Mouse (Mus musculus) liver, embryonic 12.5 days (tissue): ENCODE measurements around the gene Mfsd10. TPM values are rescaled to one million over a fixed set of nuclear protein-coding genes. Genes with fewer than 3 reads are reported as not detected.

Source experiments
- ATAC-seq: fragments of 200-750 bp; cut with Nextera tagmentation; 2 replicates; pipeline ENCODE4 v1.8.0; 2017; ENCODE audit warnings: moderate number of reproducible peaks, mild to moderate bottlenecking, moderate library complexity
- H3K27ac ChIP-seq: fragments of 300-500 bp; sonication (generic); 2 replicates; pipeline ENCODE4 v1.5.1; 2016; ENCODE audit warnings: mild to moderate bottlenecking
- H3K27me3 ChIP-seq: fragments of 300-500 bp; sonication (generic); replicated peaks from 2 replicates; pipeline ENCODE4 v1.6.1; 2016; ENCODE audit warnings: mild to moderate bottlenecking, moderate library complexity
- H3K36me3 ChIP-seq: fragments of 300-500 bp; sonication (generic); 2 replicates; pipeline ENCODE4 v1.6.1; 2016; ENCODE audit warnings: mild to moderate bottlenecking, moderate library complexity
- H3K4me1 ChIP-seq: fragments of 300-500 bp; sonication (generic); 2 replicates; pipeline ENCODE4 v1.6.1; 2016
- H3K4me2 ChIP-seq: fragments of 300-500 bp; sonication (generic); 2 replicates; pipeline ENCODE4 v1.6.1; 2016; ENCODE audit warnings: mild to moderate bottlenecking, moderate library complexity
- H3K4me3 ChIP-seq: fragments of 300-500 bp; sonication (generic); 2 replicates; pipeline ENCODE4 v1.5.1; 2016; ENCODE audit warnings: mild to moderate bottlenecking, moderate library complexity
- H3K9ac ChIP-seq: fragments of 300-500 bp; sonication (generic); 2 replicates; pipeline ENCODE4 v1.6.1; 2016; ENCODE audit warnings: mild to moderate bottlenecking, moderate library complexity
- H3K9me3 ChIP-seq: fragments of 300-500 bp; sonication (generic); replicated peaks from 2 replicates; pipeline ENCODE4 v1.6.1; 2016; ENCODE audit warnings: mild to moderate bottlenecking, moderate library complexity
- WGBS: fragments of 180-500 bp; shearing (Covaris S2); methylation state at CpG from one replicate; pipeline ENCODE4 v1.1.7; 2016; ENCODE audit not compliant: insufficient replicate concordance; 5-methylcytosine and 5-hydroxymethylcytosine counted together
- polyA plus RNA-seq: library from polyadenylated mRNA; unstranded; fragments of >200 nt; fragmentation: Nextera tagmentation; extraction: Ambion mirVana; gene quantifications from 2 replicates; pipeline ENCODE4 v1.2.1, GENCODE M21; 2016

The Mfsd10 gene
- polyA plus RNA-seq = 66.8 and 77.4 TPM in 2 replicates

GRCm38 (mm10) chr5:34636481-34637287 lies at the start of gene Mfsd10:
Gene Mfsd10, minus strand, starts transcription at chr5:34637212.
- H3K4me2 ChIP-seq = peak within 1 kb of the TSS; percentile 80
- H3K36me3 ChIP-seq = peaks cover 83% of the 10 kb centered on the region
- no peaks in the 10 kb centered on the region for H3K9me3 ChIP-seq
- no peaks in the 10 kb centered on the region for H3K27me3 ChIP-seq
- WGBS = under 1% methylated on average over 48 of the region's 48 CpGs
- peak within 1 kb of the TSS; percentile 65 for H3K4me3 ChIP-seq
- peak; percentile 84 for ATAC-seq
- H3K9ac ChIP-seq = peak within 1 kb of the TSS; percentile 77
- H3K4me1 ChIP-seq = peaks cover 57% of the 10 kb centered on the region
- H3K27ac ChIP-seq = peak within 1 kb of the TSS; percentile 80

DNA sequence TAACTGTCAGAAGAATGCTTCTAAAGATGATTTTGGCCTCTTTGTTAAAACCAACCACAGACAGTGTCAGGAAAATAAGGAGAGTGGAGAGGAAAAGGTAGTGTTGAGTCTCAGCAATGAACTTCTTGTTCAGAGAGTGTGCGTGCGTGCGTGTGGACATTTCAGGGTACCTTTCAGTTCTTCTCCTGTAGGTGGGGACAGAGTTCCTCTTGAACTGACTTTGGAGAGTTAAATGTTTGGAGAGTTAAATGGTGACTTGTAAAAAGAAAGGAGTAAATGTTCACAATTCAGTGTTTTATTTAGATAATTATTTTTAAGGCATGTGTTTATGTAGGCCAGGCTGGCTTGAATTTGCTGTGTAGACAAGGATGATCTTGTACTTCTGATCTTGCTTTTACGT lies 33.3 kb upstream of the Mfsd10 start:
- WGBS = 75% methylated on average over 4 of the region's 4 CpGs
- Histone ChIP-seq H3K27ac (no peak overlapping the region), H3K9ac (no peak overlapping the region), H3K36me3 (no peaks in the 10 kb centered on the region), H3K9me3 (no peaks in the 10 kb centered on the region), H3K27me3 (no peaks in the 10 kb centered on the region), H3K4me3 (no peak overlapping the region), H3K4me1 (peaks cover 3% of the 10 kb centered on the region; the same call in 1 of the 2 replicates), H3K4me2 (no peak overlapping the region)
- no peak for ATAC-seq

DNA sequence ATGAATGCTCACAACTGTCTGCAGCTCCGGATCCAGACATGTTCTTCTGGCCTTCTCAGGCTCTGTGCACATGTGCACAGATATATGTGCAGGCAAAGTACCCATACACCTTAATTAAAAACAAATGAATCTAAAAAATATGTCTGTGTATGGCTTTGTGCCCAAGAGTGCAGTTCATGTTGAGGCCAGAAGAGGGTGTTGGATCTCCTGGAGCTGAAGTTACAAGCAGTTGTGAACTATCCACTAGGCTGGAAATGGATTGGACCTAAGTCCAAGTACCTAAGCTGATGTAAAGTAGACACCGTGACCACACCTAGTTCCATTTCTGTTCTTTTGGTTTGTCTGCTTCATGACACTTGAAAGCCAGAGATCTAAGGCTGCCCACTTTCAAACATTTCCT lies 32.5 kb upstream of the Mfsd10 start:
- H3K36me3 ChIP-seq = no peaks in the 10 kb centered on the region
- ATAC-seq = no peak
- H3K27me3 ChIP-seq = no peaks in the 10 kb centered on the region
- peaks cover 6% of the 10 kb centered on the region; the same call in 1 of the 2 replicates for H3K4me1 ChIP-seq
- no peaks in the 10 kb centered on the region for H3K9me3 ChIP-seq
- 70% methylated on average over 2 of the region's 2 CpGs for WGBS
- no peak overlapping the region for H3K4me3 ChIP-seq
- no peak overlapping the region for H3K4me2 ChIP-seq
- no peak overlapping the region for H3K9ac ChIP-seq
- no peak overlapping the region for H3K27ac ChIP-seq

DNA sequence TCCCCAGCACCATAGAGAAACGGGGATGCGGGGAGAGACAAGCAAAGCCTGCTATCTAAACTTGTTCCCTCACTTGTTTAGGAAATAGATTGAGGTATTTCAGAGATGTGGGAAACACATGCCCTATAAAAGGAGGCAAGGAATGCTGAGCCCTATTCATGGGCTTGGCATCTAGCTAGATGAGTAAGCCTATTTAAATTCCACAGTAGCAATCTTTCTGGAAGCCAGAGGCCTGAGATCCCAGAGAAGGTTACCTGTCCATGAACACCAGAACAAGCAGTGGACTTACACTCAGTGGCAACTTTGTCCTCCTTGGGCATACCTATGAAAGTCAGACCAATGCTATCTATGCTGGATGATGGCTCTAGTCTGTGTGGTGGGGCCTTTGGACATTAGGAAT lies 26.2 kb upstream of the Mfsd10 start:
- H3K27me3 ChIP-seq = no peaks in the 10 kb centered on the region
- ATAC-seq = no peak
- no peak overlapping the region for H3K4me2 ChIP-seq
- no peaks in the 10 kb centered on the region for H3K9me3 ChIP-seq
- 78% methylated on average over 2 of the region's 2 CpGs for WGBS
- H3K4me1 ChIP-seq = peaks cover 28% of the 10 kb centered on the region
- H3K27ac ChIP-seq = no peak overlapping the region
- H3K9ac ChIP-seq = no peak overlapping the region
- no peak overlapping the region for H3K4me3 ChIP-seq
- no peaks in the 10 kb centered on the region; the same call in 1 of the 2 replicates for H3K36me3 ChIP-seq

DNA sequence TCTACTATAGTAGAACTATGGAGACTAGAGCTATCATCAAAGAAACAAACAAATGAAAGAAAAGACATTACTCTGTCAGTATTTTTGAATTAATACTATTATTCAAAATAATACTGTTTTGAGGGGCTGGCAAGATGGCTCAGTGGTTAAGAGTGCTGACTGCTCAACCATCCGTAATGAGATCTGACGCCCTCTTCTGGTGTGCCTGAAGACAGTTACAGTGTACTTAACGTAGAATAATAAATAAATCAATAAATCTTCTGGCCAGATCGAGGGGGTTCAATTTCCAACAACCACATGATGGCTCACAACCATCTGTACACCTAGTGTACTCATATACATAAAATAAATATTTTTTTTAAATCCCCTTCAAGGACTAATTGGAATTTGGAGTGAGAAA lies 24.9 kb upstream of the Mfsd10 start:
- Histone ChIP-seq H3K9ac (no peak overlapping the region), H3K4me3 (no peak overlapping the region)
- 72% methylated on average over 4 of the region's 4 CpGs for WGBS

GRCm38 (mm10) chr5:34660591-34661130 lies 23.6 kb upstream of the Mfsd10 start:
- peak overlapping the region; percentile 70 for H3K4me3 ChIP-seq
- H3K9me3 ChIP-seq = no peaks in the 10 kb centered on the region
- peaks cover 37% of the 10 kb centered on the region for H3K4me1 ChIP-seq
- peak overlapping the region; percentile 93 for H3K27ac ChIP-seq
- H3K4me2 ChIP-seq = peak overlapping the region; percentile 87
- WGBS = under 1% methylated on average over 57 of the region's 57 CpGs
- ATAC-seq = no peak
- H3K9ac ChIP-seq = peak overlapping the region; percentile 81
- H3K36me3 ChIP-seq = peaks cover 20% of the 10 kb centered on the region
- no peaks in the 10 kb centered on the region for H3K27me3 ChIP-seq

More for the DNA sequence above, 24.9 kb upstream of the Mfsd10 start:
- no peaks in the 10 kb centered on the region for H3K9me3 ChIP-seq
- H3K27ac ChIP-seq = no peak overlapping the region
- H3K27me3 ChIP-seq = no peaks in the 10 kb centered on the region
- peak overlapping the region; percentile 87 for H3K4me2 ChIP-seq
- H3K4me1 ChIP-seq = peaks cover 37% of the 10 kb centered on the region
- H3K36me3 ChIP-seq = peaks cover 10% of the 10 kb centered on the region
- no peak for ATAC-seq

DNA sequence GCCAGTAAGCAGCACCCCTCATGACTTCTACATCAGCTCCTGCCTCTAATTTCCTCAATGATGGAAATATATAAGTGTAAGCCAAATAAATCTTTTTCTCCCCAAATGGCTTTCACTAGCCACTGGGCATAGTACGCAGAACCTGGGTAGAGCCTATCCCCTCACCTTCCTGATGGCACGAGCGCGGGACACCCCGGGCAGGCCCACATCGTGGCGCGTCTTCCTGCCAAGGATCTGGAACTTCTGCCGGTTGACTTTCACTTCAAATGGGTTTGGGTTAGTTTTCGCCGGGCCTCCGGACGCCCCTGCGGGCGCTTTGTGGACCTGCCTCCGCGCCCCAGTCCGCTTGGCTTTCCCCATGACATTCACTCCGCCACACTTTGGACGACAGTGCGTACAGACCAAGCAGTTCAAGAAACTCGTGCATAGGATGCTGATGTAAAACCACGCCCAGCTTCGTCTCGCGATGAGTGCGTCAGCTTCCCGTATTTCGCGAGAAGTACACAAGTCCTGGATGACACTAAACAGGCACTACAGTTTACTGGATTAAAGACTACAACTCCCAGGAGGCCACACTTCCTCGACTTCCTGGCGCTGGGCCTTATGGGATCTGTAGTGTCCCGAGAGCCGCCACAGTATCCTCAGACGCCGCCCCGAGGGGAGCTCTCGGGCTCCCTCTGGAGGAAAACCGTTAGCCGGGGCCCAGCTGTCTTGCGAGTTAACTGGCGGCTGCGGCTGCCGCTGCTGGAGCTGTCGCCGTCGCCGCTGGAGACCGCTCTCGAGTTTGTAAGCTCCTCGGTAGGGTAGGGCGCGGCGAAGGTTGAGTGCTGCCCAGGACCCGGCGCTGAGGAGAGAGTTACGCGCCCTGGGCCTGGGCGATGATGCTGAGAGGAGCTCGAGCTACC lies 22.9 kb upstream of the Mfsd10 start, which contains the start of the genes Nop14 and Grk4:
Nop14 (minus strand) TSS at position 463 of the 905 bp plus-strand sequence.
Grk4 (plus strand) TSS at position 694 of the 905 bp plus-strand sequence.
- H3K27ac ChIP-seq = peak within 1 kb of the TSS; percentile 93

DNA sequence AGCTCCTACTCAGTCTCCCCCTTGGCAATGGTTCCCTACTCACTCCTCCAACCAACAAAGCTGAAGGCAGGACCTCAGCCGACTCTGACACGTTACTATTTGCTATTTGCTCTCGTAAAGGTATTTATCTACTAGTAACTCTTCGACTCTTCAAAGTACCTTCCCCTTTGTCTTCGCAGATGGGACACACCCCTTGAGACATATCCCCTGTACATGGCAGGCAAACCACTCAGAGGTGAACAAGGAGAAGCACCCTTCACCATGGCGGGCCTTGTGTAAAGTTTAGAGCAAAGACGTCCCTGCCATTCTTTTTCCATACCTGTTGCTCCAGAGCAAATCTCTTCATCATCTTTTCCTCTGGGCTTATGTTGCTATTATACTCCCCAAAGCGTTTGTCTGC lies 20.5 kb upstream of the Mfsd10 start:
- Histone ChIP-seq H3K9ac (no peak overlapping the region), H3K4me3 (no peak overlapping the region), H3K36me3 (peaks cover 51% of the 10 kb centered on the region), H3K4me2 (no peak overlapping the region), H3K4me1 (peaks cover 32% of the 10 kb centered on the region), H3K9me3 (no peaks in the 10 kb centered on the region), H3K27me3 (no peaks in the 10 kb centered on the region), H3K27ac (no peak overlapping the region)
- 89% methylated on average over 8 of the region's 8 CpGs for WGBS
- no peak for ATAC-seq

More for the DNA sequence above, 22.9 kb upstream of the Mfsd10 start, which contains the start of the genes Nop14 and Grk4:
- peak; percentile 100 for ATAC-seq
- WGBS = under 1% methylated on average over 60 of the region's 60 CpGs
- H3K4me3 ChIP-seq = peak within 1 kb of the TSS; percentile 80
- peak within 1 kb of the TSS; percentile 81 for H3K9ac ChIP-seq
- peaks cover 28% of the 10 kb centered on the region for H3K36me3 ChIP-seq
- H3K27me3 ChIP-seq = no peaks in the 10 kb centered on the region
- H3K4me2 ChIP-seq = peak within 1 kb of the TSS; percentile 87
- H3K4me1 ChIP-seq = peaks cover 32% of the 10 kb centered on the region
- H3K9me3 ChIP-seq = no peaks in the 10 kb centered on the region

DNA sequence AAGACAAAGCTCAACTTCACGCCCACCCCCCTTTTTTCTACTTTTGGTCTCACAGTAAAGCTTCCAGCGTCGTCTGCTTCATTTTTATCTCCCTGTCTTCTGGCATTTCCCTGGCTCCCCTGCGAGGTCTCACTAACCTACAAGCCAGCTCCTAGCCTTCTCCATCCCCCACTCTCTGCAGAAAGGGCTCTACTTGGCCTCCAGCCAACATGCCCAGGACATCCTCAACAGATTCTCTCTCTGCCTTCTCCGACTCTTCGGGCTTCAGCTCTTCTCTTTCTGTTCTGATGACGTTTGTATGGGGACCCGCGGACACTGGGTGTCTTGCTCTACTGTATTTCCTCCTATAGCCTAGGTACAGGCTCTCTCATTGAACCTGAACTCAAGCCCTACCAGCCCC lies 17.9 kb upstream of the Mfsd10 start:
- Histone ChIP-seq H3K4me2 (no peak overlapping the region), H3K9me3 (no peaks in the 10 kb centered on the region), H3K27ac (no peak overlapping the region), H3K4me3 (no peak overlapping the region), H3K27me3 (no peaks in the 10 kb centered on the region), H3K36me3 (peaks cover 78% of the 10 kb centered on the region), H3K4me1 (peaks cover 21% of the 10 kb centered on the region), H3K9ac (no peak overlapping the region)
- WGBS = 78% methylated on average over 9 of the region's 9 CpGs
- no peak for ATAC-seq

DNA sequence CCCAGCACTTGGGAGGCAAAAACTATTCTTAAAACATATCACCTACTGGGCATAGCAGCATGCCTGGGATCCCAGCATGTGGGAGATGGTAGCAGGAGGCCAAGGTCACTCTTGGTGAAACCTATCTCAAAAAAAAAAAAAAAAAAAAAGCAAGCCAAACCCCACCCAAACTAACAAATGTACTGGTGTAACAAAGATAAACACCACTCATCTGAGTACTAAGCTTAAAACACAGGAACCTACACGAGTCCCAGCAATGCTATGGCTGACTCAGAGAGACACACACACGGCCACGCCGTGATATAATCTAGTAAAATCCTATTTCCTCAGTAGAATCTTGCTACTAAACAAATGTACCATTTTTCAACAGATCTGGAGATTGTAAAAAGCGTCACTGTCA lies 15.9 kb upstream of the Mfsd10 start:
- Histone ChIP-seq H3K27ac (no peak overlapping the region), H3K4me1 (peaks cover 7% of the 10 kb centered on the region; the same call in 1 of the 2 replicates), H3K9ac (no peak overlapping the region), H3K36me3 (peaks cover 94% of the 10 kb centered on the region), H3K27me3 (no peaks in the 10 kb centered on the region), H3K4me2 (no peak overlapping the region), H3K9me3 (no peaks in the 10 kb centered on the region), H3K4me3 (no peak overlapping the region)
- 67% methylated on average over 5 of the region's 5 CpGs for WGBS
- no peak for ATAC-seq

DNA sequence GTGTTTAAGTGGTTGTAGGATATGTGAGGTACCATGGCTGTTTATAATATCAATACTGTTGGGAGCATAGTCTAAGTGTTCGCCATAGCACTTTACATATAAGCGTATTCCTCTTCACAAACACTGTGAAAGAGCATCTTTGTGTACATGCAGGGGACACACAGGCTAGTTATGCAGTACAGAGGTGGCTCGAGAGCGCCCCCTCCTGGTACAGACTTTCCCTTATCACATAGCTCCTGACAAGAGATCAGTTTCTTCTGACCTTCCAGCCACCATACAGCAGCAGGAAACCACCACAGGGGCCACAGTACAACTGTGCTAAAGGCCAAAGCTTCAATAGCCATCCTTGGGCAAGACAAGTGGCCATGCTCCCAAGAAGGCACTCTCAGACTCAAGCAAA lies 10.6 kb upstream of the Mfsd10 start:
- H3K9ac ChIP-seq = no peak overlapping the region
- no peak overlapping the region for H3K4me2 ChIP-seq
- H3K27me3 ChIP-seq = no peaks in the 10 kb centered on the region
- ATAC-seq = peak; percentile 58; the same call in 1 of the 2 replicates
- H3K4me1 ChIP-seq = no peaks in the 10 kb centered on the region
- H3K27ac ChIP-seq = no peak overlapping the region
- peaks cover 100% of the 10 kb centered on the region for H3K36me3 ChIP-seq
- no peak overlapping the region for H3K4me3 ChIP-seq
- H3K9me3 ChIP-seq = no peaks in the 10 kb centered on the region
- WGBS = 45% methylated on average over 4 of the region's 4 CpGs
